7 mouse cellular contexts compared by ENCODE assay signal in genomic region chr9:79977549-79977971, GRCm38 (mm10). TPM values are rescaled to one million over a fixed set of nuclear protein-coding genes. Genes with fewer than 3 reads are reported as not detected.
DNase-seq lines count a peak whose midpoint lies in the region; ATAC-seq lines count a peak whose summit lies in the region.

No protein-coding gene starts in this region.

- H3K9me3 ChIP-seq in forebrain, embryonic 13.5 days (replicated peaks), result no peaks in the 10 kb centered on the region
- H3K9me3 ChIP-seq in lung, embryonic 16.5 days (ENCODE audit: control insufficient read depth, low read length), result no peaks in the 10 kb centered on the region

- intact Hi-C loops in heart, postnatal 10 days (cut with DNase I), result loop anchor here (2.0 to 5.0 kb wide), 2 partner anchors 51 to 105 kb away; no protein-coding TSS in a partner anchor

- H3K27me3 ChIP-seq in forebrain, embryonic 13.5 days, result no peaks in the 10 kb centered on the region
- H3K27me3 ChIP-seq in lung, embryonic 16.5 days (ENCODE audit: control insufficient read depth, insufficient read depth, low read depth, low read length), result no peaks in the 10 kb centered on the region

- WGBS in forebrain, embryonic 13.5 days, result 9% methylated on average over 13 of the region's 13 CpGs
- under 1% methylated on average over 13 of the region's 13 CpGs for WGBS in lung, embryonic 16.5 days

- peaks cover 8% of the 10 kb centered on the region for H3K4me1 ChIP-seq in forebrain, embryonic 13.5 days
- H3K4me1 ChIP-seq in lung, embryonic 16.5 days (replicated peaks; ENCODE audit: control insufficient read depth, insufficient read depth, low read length), result peaks cover 22% of the 10 kb centered on the region

- H3K9ac ChIP-seq in forebrain, embryonic 13.5 days, result peak overlapping the region; percentile 46
- peak overlapping the region; percentile 75 for H3K9ac ChIP-seq in lung, embryonic 16.5 days (ENCODE audit: low read length)

- no peaks in the 10 kb centered on the region for H3K36me3 ChIP-seq in forebrain, embryonic 13.5 days (ENCODE audit: poor library complexity, severe bottlenecking)
- no peaks in the 10 kb centered on the region for H3K36me3 ChIP-seq in lung, embryonic 16.5 days (ENCODE audit: control insufficient read depth, insufficient read depth, low read length)

- H3K4me2 ChIP-seq in forebrain, embryonic 13.5 days, result peak overlapping the region; percentile 53
- H3K4me2 ChIP-seq in lung, embryonic 16.5 days (ENCODE audit: low read depth, low read length), result peak overlapping the region; percentile 80

- ATAC-seq in forebrain, embryonic 13.5 days, result peak; percentile 72; the same call in 1 of the 2 replicates
- peak; percentile 85 for ATAC-seq in lung, embryonic 16.5 days (ENCODE audit: low read depth)

- peak; percentile 64 for DNase-seq in brain, adult 2 months (ENCODE audit: low read depth, low spot score)
- DNase-seq in heart, postnatal 10 days, result peak; percentile 86 to 91
- peak; percentile 60 to 74 for DNase-seq in kidney, postnatal 4 days
- peak; percentile 6 for DNase-seq in ovary, adult 18-20 months (ENCODE audit: low spot score)
- DNase-seq in urinary bladder, adult 2 months (ENCODE audit: low spot score), result peak; percentile 44

- H3K4me3 ChIP-seq in forebrain, embryonic 13.5 days, result peak overlapping the region; percentile 12; the same call in 1 of the 2 replicates
- peak overlapping the region; percentile 56 for H3K4me3 ChIP-seq in lung, embryonic 16.5 days (ENCODE audit: low read length)

- H3K27ac ChIP-seq in forebrain, embryonic 13.5 days, result no peak overlapping the region
- H3K27ac ChIP-seq in lung, embryonic 16.5 days (ENCODE audit: low read length), result peak overlapping the region; percentile 95

RNA-seq across cellular contexts. Expression of gene Filip1, which starts 35.1 kb away (rescaled TPM):
- polyA plus RNA-seq in forebrain, embryonic 13.5 days (2015; fragmentation: Nextera tagmentation; extraction: Ambion mirVana), result 3.0 and 5.3 TPM in 2 replicates
- 100 to 1,000 TPM; 129 to 143 TPM for total RNA-seq in heart, postnatal 10 days (2021)
- polyA plus RNA-seq in lung, embryonic 16.5 days (2015; fragmentation: Nextera tagmentation; extraction: Ambion mirVana), result 12.4 and 14.2 TPM in 2 replicates
- polyA plus RNA-seq in urinary bladder, adult 2 months (2012; rRNA removed), result 18.2 and 35.3 TPM in 2 replicates

Comparison
In these comparisons a context has a peak if more than half of its experiments do, and no peak if none do; other contexts are left out.
1. DNase-seq: peak in every context shown above with its lines; median percentile 88 in heart, postnatal 10 days; 67 in kidney, postnatal 4 days; 64 in brain, adult 2 months; 44 in urinary bladder, adult 2 months; 6 in ovary, adult 18-20 months.